Mouse (Mus musculus) thymus, postnatal 14 days (tissue): ENCODE results near the gene Olfr985.

Experiments used
- DNase-seq: peaks from one replicate; pipeline ENCODE4 v3.0.0; 2021

The Olfr985 gene

GRCm38 (mm10) chr9:40130084-40130483 is at the start of gene Olfr985:
TSS of gene Olfr985 (minus strand) at chr9:40130184.
- DNase-seq: no peak

- no peak for DNase-seq
These were observed 47.0 kb upstream of the Olfr985 start for GRCm38 (mm10) chr9:40177017-40177416.

GRCm38 (mm10) chr9:40166446-40166845 is 36.5 kb upstream of the Olfr985 start:
- no peak for DNase-seq

- no peak for DNase-seq
These were observed 25.2 kb upstream of the Olfr985 start for GRCm38 (mm10) chr9:40155118-40155644.

- no peak for DNase-seq
These were observed 11.6 kb upstream of the Olfr985 start for GRCm38 (mm10) chr9:40141544-40141943.

GRCm38 (mm10) chr9:40139484-40139883 is 9.5 kb upstream of the Olfr985 start:
- no peak for DNase-seq

GRCm38 (mm10) chr9:40136987-40137688 is 7.2 kb upstream of the Olfr985 start:
- no peak for DNase-seq

- DNase-seq: no peak
These were observed 572 bp upstream of the Olfr985 start for GRCm38 (mm10) chr9:40130556-40130955.

GRCm38 (mm10) chr9:40117287-40117659 is 12.7 kb downstream of the Olfr985 start:
- DNase-seq: no peak

GRCm38 (mm10) chr9:40116645-40117286 is 13.2 kb downstream of the Olfr985 start:
- DNase-seq: no peak

- no peak for DNase-seq
These were observed 15.9 kb downstream of the Olfr985 start, which contains the start of gene Olfr984 for GRCm38 (mm10) chr9:40114106-40114505. TSS of gene Olfr984 (minus strand) at chr9:40114206.

- no peak for DNase-seq
These were observed 35.2 kb downstream of the Olfr985 start for GRCm38 (mm10) chr9:40094769-40095168.

GRCm38 (mm10) chr9:40093495-40093894 is 36.5 kb downstream of the Olfr985 start, which contains the start of gene Olfr983:
TSS of gene Olfr983 (minus strand) at chr9:40093595.
- no peak for DNase-seq
